Mouse (Mus musculus) CD4-positive, CD25-positive, alpha-beta regulatory T cell, adult 2 months (primary cell): ENCODE measurements around the gene Xylt1.
A peak's percentile ranks its signal among the peaks of the same experiment; 100 is the strongest.

ENCODE experiments used
- DNase-seq: peaks from one replicate; pipeline ENCODE4 v3.0.0-alpha.2; 2012; ENCODE audit warnings: low read depth, low spot score

Xylt1 gene

DNA sequence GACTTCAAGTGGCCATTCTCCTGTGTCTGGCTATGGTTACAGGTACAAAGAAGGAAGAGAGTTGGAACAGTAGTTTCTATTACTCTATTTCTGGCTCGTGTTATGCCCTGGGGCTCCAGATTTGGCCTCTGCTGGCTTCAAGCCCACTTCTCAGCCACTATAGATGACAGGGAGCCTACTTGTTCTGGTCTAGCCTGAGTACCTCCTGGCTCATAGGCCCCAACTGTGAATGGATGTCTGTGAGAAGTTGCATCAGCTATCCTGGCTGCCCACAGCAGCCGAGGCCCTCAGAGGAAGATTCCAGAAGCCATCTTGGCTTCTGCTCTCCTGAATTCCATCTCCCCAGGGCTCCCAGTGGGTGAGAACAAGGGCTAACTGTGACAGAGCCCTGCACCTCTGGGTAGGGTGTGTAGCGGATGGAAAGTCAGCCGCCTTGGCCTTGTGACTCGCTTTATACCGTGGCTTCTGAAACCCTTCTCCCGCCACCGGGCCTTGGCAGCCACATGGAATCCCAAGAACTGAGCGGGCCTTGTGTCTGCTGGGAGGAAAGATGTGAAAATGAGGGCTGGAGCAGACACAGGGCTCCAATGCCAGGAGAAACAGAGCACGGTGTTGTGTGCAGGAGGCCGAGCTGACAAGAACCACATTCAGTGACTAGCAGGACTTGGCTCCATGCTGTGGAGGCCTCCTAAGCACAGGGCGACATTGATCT is 55.1 kb downstream of the Xylt1 start:
- DNase-seq, result no peak

DNA sequence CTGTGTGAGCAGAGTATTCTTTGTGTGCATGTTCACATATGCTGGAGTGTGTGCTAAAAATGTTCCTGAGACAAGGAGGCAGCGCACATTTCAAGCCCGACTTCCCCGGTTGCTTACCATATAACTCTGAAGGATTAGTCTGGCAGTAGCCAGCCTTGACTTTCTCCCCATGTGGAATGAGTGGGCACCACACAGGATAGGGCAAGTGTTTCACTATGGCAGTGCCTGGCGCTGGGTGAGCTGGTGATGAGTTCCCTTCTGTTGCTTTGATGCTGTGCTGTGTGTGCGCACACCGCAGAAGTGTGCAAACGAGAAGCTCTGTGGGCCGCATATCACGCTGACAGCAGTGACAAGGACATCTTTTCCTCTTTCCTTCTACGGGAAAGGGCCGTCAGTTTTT is 56.1 kb downstream of the Xylt1 start:
- no peak for DNase-seq

- no peak for DNase-seq
Observed at GRCm38 (mm10) chr7:117440994-117441393, 60.2 kb downstream of the Xylt1 start.

GRCm38 (mm10) chr7:117442639-117443038 is 61.9 kb downstream of the Xylt1 start:
- no peak for DNase-seq

GRCm38 (mm10) chr7:117443215-117443614 is 62.4 kb downstream of the Xylt1 start:
- no peak for DNase-seq

DNA sequence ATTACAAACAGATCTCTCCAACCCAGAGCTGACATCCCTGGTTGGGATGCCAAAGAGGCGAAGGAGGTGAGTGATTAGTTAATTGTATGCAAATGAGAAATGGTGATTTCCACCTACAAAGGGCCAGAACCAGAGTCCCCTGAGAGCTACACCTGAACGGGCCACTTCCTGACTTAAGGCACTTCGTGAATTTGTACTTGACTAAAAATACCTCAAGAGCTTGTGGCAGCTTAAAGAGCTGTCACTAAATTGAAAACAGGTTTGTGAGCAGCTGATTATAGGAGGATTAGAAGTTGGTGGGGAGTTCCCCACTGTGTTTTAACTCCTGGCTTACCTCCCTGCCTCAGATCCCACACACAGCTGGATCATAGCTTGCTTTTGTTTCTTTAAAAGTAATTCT is 64.7 kb downstream of the Xylt1 start:
- DNase-seq, result peak; percentile 38

DNA sequence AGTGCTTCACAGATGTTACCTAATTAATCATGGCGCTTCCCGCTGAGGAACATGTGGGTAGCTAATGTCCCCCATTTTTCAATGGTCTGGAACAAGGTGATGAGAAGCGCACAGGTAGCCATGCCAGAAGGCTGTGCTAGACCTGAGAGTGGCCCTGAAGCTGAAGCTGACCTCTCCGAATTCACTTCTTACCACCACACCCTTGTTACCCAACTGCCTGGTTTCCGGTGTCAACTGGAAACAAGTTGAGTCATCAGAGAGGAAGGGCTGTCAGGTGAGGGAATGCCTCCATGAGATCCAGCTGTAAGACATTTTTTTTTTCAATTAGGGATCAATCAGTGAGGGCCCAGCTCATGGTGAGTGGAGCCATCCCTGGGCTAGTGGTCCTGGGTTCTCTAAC is 68.8 kb downstream of the Xylt1 start:
- no peak for DNase-seq

DNA sequence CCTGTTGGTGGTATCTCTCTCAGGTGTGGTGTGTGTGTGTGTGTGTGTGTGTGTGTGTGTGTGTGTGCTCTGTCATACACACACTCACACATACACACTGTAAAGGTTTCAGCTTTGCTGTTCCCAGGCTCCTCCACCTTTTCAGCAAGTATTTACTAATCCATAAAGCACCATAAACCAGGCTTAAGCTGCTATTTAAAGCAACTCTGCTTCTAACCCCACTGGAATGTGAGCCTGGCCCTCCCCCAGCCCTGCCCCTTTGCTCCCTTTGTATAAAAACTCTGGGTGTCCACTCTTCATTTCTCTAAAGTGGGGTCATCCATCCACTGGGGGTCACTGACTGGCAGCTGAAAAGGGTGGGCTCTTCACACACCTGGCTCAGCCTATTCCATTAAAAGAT is 70.4 kb downstream of the Xylt1 start:
- DNase-seq, result no peak

- DNase-seq, result no peak
Observed at GRCm38 (mm10) chr7:117452269-117452668, 71.5 kb downstream of the Xylt1 start.

DNA sequence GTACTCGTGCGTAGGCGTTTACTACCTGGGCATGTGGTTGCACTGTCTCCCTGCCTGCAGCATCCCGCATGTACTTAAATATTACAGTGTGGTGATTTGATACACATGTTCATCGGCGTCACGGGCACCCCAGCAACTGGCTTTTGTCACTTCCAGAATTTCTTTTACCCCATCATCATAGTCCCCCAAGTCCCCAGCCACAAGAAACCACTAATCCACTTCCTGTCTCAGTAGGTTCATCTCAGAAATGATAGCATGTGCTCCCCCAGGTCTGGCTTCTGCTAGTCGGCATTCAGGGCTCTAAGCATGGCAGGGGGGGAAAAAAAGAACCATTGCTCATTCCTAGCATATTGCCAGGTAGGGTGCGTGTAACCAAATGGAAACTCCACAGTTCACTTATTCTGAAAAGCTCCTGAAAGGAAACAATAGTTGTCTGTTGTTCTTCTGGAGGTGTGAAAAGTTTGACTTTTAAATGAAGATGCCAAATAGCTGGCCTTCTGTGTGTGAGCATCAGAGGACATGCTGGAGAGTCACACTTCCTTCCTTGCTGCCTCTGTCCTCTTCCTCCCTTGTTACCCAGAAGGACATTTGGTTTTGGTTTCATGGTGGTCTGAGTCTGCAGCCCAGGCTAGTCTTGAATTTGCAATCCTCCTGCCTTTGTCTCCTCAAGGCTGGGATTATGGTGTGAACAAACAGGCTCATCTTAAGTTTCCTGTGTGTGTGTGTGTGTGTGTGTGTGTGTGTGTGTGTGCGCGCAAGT is 74.2 kb downstream of the Xylt1 start:
- peak; percentile 23 for DNase-seq

DNA sequence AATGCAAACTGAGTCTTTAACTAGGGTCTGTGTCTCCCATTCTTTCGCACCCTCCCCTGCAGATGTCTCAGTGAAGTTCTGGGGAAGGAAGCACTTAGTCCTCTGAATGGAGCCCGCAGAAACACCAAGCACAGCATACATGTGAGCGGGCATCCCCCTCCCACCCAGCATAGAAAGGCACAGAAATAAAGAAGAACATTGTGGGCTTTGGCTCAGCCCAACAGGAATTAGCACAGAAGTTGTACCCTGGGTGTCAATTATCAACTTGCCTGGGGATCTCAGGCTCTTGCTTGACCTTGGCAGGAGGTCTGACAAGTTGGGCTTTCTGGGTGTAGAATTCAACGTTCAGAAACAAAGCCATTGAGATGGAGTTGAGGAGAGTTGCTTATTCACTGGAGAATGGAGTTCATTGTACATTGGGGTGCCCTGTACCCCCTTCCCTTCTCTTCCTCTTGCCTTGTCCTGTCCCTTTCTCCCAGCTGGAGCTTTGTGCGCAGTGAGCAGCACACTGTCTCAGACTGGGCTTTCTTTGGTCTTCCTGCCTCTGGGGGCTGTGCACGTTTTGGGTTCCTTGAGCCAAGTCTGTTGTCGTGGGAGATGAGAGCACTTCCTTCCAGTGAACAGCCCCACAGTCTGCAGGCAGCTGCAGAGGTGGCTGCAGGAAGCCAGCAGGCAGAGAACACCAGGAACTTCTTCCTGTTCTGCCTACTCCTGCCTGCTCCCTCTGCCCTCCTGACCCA is 81.6 kb downstream of the Xylt1 start:
- DNase-seq, result peak; percentile 33

DNA sequence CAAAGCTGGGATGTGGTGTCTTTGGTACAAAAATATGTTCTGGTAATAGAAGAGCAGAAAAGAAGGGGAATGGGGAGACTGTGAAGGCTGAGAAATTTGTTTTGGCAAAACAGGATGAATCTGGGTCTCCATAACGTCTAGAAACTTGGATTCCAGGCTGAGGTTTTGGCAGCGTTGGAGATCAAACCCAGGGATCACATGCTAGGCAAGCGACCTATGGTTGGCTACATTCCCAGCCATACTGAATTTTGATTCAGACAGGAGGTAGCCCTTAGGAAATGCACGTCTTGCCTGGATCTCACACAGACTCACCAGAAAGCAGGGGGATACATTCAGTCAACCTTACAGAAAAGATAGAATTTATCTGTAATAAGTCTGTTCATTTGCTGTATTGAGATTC is 84.2 kb downstream of the Xylt1 start:
- no peak for DNase-seq

GRCm38 (mm10) chr7:117466006-117466780 is 85.4 kb downstream of the Xylt1 start:
- DNase-seq, result peak; percentile 37

GRCm38 (mm10) chr7:117470243-117470802 is 89.5 kb downstream of the Xylt1 start:
- DNase-seq, result no peak

GRCm38 (mm10) chr7:117472055-117472780 is 91.4 kb downstream of the Xylt1 start:
- DNase-seq, result no peak

DNA sequence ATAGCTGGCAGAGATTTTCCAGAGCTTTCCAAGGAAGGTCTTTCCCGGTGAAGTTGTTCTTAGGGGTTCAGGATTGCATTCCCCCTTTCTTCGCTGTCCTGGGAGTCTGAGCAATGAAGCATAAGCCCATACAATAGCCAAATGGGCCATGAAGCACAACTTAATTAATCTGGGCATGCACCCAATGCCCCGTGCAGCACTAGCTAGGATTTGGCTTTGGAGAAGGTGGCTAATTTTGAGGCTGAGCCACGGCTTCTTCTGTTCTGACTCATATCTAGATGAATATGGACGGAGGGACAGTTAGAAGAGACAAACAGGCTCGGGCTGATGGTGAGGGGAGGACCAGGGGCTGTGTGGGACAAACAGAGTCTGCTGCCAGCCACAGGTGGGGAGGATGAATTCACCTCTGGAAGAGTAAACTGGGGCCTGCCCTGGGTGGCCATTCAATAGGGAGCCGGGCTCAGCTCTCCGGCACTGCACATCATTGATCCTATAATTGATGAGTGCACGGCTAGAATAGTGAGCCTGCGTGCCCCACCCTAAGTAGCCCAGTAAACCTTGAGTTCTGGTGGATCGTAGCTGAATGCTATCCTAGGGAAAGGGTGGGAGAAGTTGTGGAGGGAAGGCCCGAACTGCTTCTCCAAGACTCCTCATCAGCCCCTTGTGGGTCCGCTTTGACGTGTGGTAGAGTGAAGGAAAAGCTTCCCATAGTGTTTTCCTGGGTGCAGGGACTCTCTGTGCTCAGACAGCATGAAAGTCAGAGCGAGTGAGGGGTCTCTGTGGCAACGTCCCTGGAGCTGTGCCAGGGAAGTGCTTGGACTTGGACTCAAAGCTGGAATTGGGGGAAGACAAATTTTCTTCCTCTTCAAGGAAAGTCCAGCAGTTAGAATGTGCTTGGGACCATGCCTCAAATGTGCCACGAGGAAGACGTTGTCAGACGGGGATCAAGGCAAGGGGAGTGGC is 92.3 kb downstream of the Xylt1 start:
- DNase-seq, result no peak

GRCm38 (mm10) chr7:117474302-117474701 is 93.5 kb downstream of the Xylt1 start:
- DNase-seq, result no peak

- no peak for DNase-seq
Observed at GRCm38 (mm10) chr7:117475106-117475505, 94.3 kb downstream of the Xylt1 start.

DNA sequence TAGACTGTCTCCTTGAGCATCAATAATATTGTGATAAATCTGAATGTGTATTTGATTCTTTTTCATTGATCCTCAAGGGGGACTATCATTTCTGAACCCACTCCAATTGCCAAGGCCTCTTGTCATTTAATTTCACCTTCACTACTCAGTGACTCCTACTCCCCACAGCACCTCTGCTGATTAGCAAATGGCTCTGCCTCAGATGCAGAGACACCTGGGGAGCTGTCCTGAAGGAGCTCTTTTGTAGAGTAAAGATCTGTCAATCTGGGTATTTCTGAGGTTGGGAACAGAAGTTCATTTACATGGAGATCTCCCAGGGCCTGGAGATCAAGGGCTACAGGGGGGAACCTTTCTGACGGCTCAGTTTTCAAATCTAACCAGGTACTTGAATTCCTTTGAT is 98.2 kb downstream of the Xylt1 start:
- no peak for DNase-seq

GRCm38 (mm10) chr7:117480831-117481230 is 100.1 kb downstream of the Xylt1 start:
- no peak for DNase-seq
